Mouse (Mus musculus) urinary bladder, adult 2 months (tissue): ENCODE results near the gene Phactr2. TPM values are rescaled to one million over a fixed set of nuclear protein-coding genes. Genes with fewer than 3 reads are reported as not detected.
"Not testable (repeated sequence)": the region's sequence is repeated elsewhere in the genome, so short reads cannot be mapped to it uniquely, and the experiment has no call there.

Source experiments
- DNase-seq: peaks from one replicate; pipeline ENCODE4 v3.0.0; 2022; ENCODE audit warnings: low spot score
- polyA plus RNA-seq: library from polyadenylated mRNA; depleted of rRNA; stranded (reverse); fragments of >200 nt; gene quantifications from 2 replicates; pipeline ENCODE4 v1.2.3, GENCODE M21; 2012

Phactr2 gene
- polyA plus RNA-seq, 1 experiment: 13.9 TPM

- no peak for DNase-seq
Measured at GRCm38 (mm10) chr10:13213956-13214355, 260.3 kb downstream of the Phactr2 start.

GRCm38 (mm10) chr10:13212829-13213228, 261.4 kb downstream of the Phactr2 start:
- DNase-seq: no peak

GRCm38 (mm10) chr10:13212326-13212725, 261.9 kb downstream of the Phactr2 start:
- DNase-seq: no peak

- DNase-seq: no peak
Measured at GRCm38 (mm10) chr10:13209930-13210637, 264.1 kb downstream of the Phactr2 start.

- no peak for DNase-seq
Measured at GRCm38 (mm10) chr10:13209506-13209905, 264.7 kb downstream of the Phactr2 start.

- no peak for DNase-seq
Measured at GRCm38 (mm10) chr10:13209061-13209460, 265.2 kb downstream of the Phactr2 start.

GRCm38 (mm10) chr10:13201741-13202293, 272.4 kb downstream of the Phactr2 start:
- DNase-seq: no peak

- no peak for DNase-seq
Measured at GRCm38 (mm10) chr10:13200862-13201261, 273.4 kb downstream of the Phactr2 start.

GRCm38 (mm10) chr10:13199234-13199633, 275.0 kb downstream of the Phactr2 start:
- no peak for DNase-seq

- no peak for DNase-seq
Measured at GRCm38 (mm10) chr10:13196872-13197507, 277.2 kb downstream of the Phactr2 start.

- not testable (repeated sequence) for DNase-seq
Measured at GRCm38 (mm10) chr10:13193496-13193895, 280.7 kb downstream of the Phactr2 start.

GRCm38 (mm10) chr10:13192731-13193351, 281.4 kb downstream of the Phactr2 start, which contains the start of gene Ltv1:
Ltv1 (minus strand) TSS chr10:13193168.
- peak; percentile 88 for DNase-seq

GRCm38 (mm10) chr10:13189881-13190280, 284.3 kb downstream of the Phactr2 start:
- DNase-seq: no peak

- DNase-seq: no peak
Measured at GRCm38 (mm10) chr10:13186754-13187153, 287.5 kb downstream of the Phactr2 start.

- no peak for DNase-seq
Measured at GRCm38 (mm10) chr10:13184170-13184766, 289.9 kb downstream of the Phactr2 start.

- DNase-seq: no peak
Measured at GRCm38 (mm10) chr10:13180211-13180610, 294.0 kb downstream of the Phactr2 start.

GRCm38 (mm10) chr10:13177973-13178624, 296.1 kb downstream of the Phactr2 start, which contains the start of gene Zc2hc1b:
Zc2hc1b (minus strand) TSS chr10:13178023.
- no peak for DNase-seq

- DNase-seq: no peak
Measured at GRCm38 (mm10) chr10:13175866-13176265, 298.3 kb downstream of the Phactr2 start.

- DNase-seq: no peak
Measured at GRCm38 (mm10) chr10:13172798-13173221, 301.4 kb downstream of the Phactr2 start.

GRCm38 (mm10) chr10:13171461-13171860, 302.8 kb downstream of the Phactr2 start:
- no peak for DNase-seq

- DNase-seq: no peak
Measured at GRCm38 (mm10) chr10:13170739-13171448, 303.3 kb downstream of the Phactr2 start.
